Mouse (Mus musculus): ENCODE data around the gene Abca13.

The Abca13 gene

DNA sequence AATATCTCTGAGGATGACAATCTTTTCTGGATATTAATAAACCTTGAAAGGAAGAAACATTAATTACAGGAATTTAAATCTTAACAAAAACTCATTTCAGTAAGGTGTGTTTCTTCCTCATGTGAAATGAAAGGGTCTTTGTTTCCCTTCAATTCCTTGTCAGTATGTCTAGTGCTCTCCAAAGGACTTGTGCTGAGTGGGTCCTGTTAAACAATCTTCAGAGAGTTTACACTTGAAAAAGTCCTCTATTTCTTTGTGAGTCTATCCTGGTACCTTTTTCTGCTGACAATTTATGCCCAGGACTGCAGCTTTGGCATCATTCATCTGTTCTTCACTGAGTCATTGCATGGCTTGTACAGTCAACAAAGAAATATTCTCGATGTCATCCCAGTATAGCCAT, 539.6 kb downstream of the Abca13 start:
- no peak for DNase-seq
